Mouse (Mus musculus) stomach, embryonic 14.5 days (tissue): Measurements from ENCODE around the gene Lca5. TPM values are rescaled to one million over a fixed set of nuclear protein-coding genes. Genes with fewer than 3 reads are reported as not detected.

ENCODE experiments used
- ATAC-seq: fragments of 200-750 bp; cut with Nextera tagmentation; 2 replicates; pipeline ENCODE4 v1.8.0; 2017; ENCODE audit warnings: low read depth, moderate TSS enrichment; ENCODE audit not compliant: insufficient number of reproducible peaks, insufficient read depth, low FRiP score
- H3K27ac ChIP-seq: fragments of 300-500 bp; sonication (generic); 2 replicates; pipeline ENCODE4 v1.5.1; 2014; ENCODE audit warnings: mild to moderate bottlenecking, low read length, moderate library complexity, mixed read lengths
- H3K27me3 ChIP-seq: fragments of 300-500 bp; sonication (generic); 2 replicates; pipeline ENCODE4 v1.6.1; 2014; ENCODE audit warnings: low read length, control low read depth, mixed read lengths; ENCODE audit not compliant: control insufficient read depth, insufficient read depth
- H3K36me3 ChIP-seq: fragments of 300-500 bp; sonication (generic); 2 replicates; pipeline ENCODE4 v1.6.1; 2014; ENCODE audit warnings: mild to moderate bottlenecking, control low read depth, low read length, moderate library complexity, mixed read lengths; ENCODE audit not compliant: control insufficient read depth, insufficient read depth
- H3K4me1 ChIP-seq: fragments of 300-500 bp; sonication (generic); 2 replicates; pipeline ENCODE4 v1.6.1; 2014; ENCODE audit warnings: low read length, control low read depth, mixed read lengths; ENCODE audit not compliant: control insufficient read depth, insufficient read depth
- H3K4me2 ChIP-seq: fragments of 300-500 bp; sonication (generic); replicated peaks from 2 replicates; pipeline ENCODE4 v1.6.1; 2014; ENCODE audit warnings: low read depth, low read length, control low read depth
- H3K4me3 ChIP-seq: fragments of 300-500 bp; sonication (generic); 2 replicates; pipeline ENCODE4 v1.5.1; 2014; ENCODE audit warnings: low read depth, low read length, control low read depth
- H3K9ac ChIP-seq: fragments of 300-500 bp; sonication (generic); replicated peaks from 2 replicates; pipeline ENCODE4 v1.6.1; 2014; ENCODE audit warnings: low read depth, mild to moderate bottlenecking, control low read depth, low read length, moderate library complexity, mixed read lengths
- H3K9me3 ChIP-seq: fragments of 300-500 bp; sonication (generic); 2 replicates; pipeline ENCODE4 v1.6.1; 2016; ENCODE audit warnings: low read depth, low read length, control low read depth; ENCODE audit not compliant: control insufficient read depth
- WGBS: fragments of 180-500 bp; shearing (Covaris S2); extraction: QIAGEN DNeasy Blood & Tissue Kit; methylation state at CpG from one replicate; pipeline ENCODE4 v1.1.7; 2014; 5-methylcytosine and 5-hydroxymethylcytosine counted together
- polyA plus RNA-seq: library from polyadenylated mRNA; unstranded; fragments of >200 nt; fragmentation: Nextera tagmentation; extraction: Ambion mirVana; gene quantifications from 2 replicates; pipeline ENCODE4 v1.2.1, GENCODE M21; 2014

Lca5 gene
- polyA plus RNA-seq, 1 experiment from 2014 or later: 29.7 TPM

- H3K9ac ChIP-seq: no peak overlapping the region
- ATAC-seq: no peak
Measured at GRCm38 (mm10) chr9:83351171-83351570, 89.8 kb downstream of the Lca5 start.

GRCm38 (mm10) chr9:83350613-83351012 lies 90.3 kb downstream of the Lca5 start:
- no peaks in the 10 kb centered on the region for H3K27me3 ChIP-seq
- H3K9ac ChIP-seq: no peak overlapping the region
- WGBS: 16% methylated on average over 5 of the region's 5 CpGs
- peak overlapping the region; percentile 88 for H3K27ac ChIP-seq
- ATAC-seq: peak; percentile 50; the same call in 1 of the 2 replicates
- no peaks in the 10 kb centered on the region for H3K36me3 ChIP-seq
- H3K4me1 ChIP-seq: peaks cover 32% of the 10 kb centered on the region
- H3K4me2 ChIP-seq: no peak overlapping the region
- H3K9me3 ChIP-seq: no peaks in the 10 kb centered on the region
- H3K4me3 ChIP-seq: no peak overlapping the region

More at GRCm38 (mm10) chr9:83351171-83351570, 89.8 kb downstream of the Lca5 start:
- Histone ChIP-seq H3K4me2 (no peak overlapping the region), H3K27me3 (no peaks in the 10 kb centered on the region), H3K4me1 (peaks cover 32% of the 10 kb centered on the region), H3K4me3 (no peak overlapping the region), H3K36me3 (no peaks in the 10 kb centered on the region), H3K9me3 (no peaks in the 10 kb centered on the region), H3K27ac (peak overlapping the region; percentile 88)
- WGBS: 38% methylated on average over 5 of the region's 5 CpGs

- peaks cover 32% of the 10 kb centered on the region for H3K4me1 ChIP-seq
- no peak overlapping the region for H3K4me2 ChIP-seq
- no peaks in the 10 kb centered on the region for H3K36me3 ChIP-seq
- H3K27ac ChIP-seq: peak overlapping the region; percentile 88
- H3K27me3 ChIP-seq: no peaks in the 10 kb centered on the region
- no peak overlapping the region for H3K4me3 ChIP-seq
- peak; percentile 19; the same call in 1 of the 2 replicates for ATAC-seq
- WGBS: 3% methylated on average over 1 of the region's 1 CpGs
- H3K9me3 ChIP-seq: no peaks in the 10 kb centered on the region
- no peak overlapping the region for H3K9ac ChIP-seq
Measured at GRCm38 (mm10) chr9:83349905-83350304, 91.0 kb downstream of the Lca5 start.

GRCm38 (mm10) chr9:83349504-83349903 lies 91.4 kb downstream of the Lca5 start:
- H3K9ac ChIP-seq: no peak overlapping the region
- H3K36me3 ChIP-seq: no peaks in the 10 kb centered on the region
- ATAC-seq: peak; percentile 70; the same call in 1 of the 2 replicates
- WGBS: 6% methylated on average over 3 of the region's 3 CpGs
- H3K4me3 ChIP-seq: no peak overlapping the region
- H3K27me3 ChIP-seq: no peaks in the 10 kb centered on the region
- no peaks in the 10 kb centered on the region for H3K9me3 ChIP-seq
- H3K27ac ChIP-seq: peak overlapping the region; percentile 88; the same call in 1 of the 2 replicates
- peaks cover 32% of the 10 kb centered on the region for H3K4me1 ChIP-seq
- no peak overlapping the region for H3K4me2 ChIP-seq

- H3K36me3 ChIP-seq: no peaks in the 10 kb centered on the region
- no peak overlapping the region for H3K9ac ChIP-seq
- H3K4me3 ChIP-seq: no peak overlapping the region
- peaks cover 32% of the 10 kb centered on the region for H3K4me1 ChIP-seq
- WGBS: 87% methylated on average over 5 of the region's 5 CpGs
- H3K27me3 ChIP-seq: no peaks in the 10 kb centered on the region
- no peak overlapping the region for H3K27ac ChIP-seq
- no peak for ATAC-seq
- no peaks in the 10 kb centered on the region for H3K9me3 ChIP-seq
- no peak overlapping the region for H3K4me2 ChIP-seq
Measured at GRCm38 (mm10) chr9:83347521-83347920, 93.4 kb downstream of the Lca5 start.

DNA sequence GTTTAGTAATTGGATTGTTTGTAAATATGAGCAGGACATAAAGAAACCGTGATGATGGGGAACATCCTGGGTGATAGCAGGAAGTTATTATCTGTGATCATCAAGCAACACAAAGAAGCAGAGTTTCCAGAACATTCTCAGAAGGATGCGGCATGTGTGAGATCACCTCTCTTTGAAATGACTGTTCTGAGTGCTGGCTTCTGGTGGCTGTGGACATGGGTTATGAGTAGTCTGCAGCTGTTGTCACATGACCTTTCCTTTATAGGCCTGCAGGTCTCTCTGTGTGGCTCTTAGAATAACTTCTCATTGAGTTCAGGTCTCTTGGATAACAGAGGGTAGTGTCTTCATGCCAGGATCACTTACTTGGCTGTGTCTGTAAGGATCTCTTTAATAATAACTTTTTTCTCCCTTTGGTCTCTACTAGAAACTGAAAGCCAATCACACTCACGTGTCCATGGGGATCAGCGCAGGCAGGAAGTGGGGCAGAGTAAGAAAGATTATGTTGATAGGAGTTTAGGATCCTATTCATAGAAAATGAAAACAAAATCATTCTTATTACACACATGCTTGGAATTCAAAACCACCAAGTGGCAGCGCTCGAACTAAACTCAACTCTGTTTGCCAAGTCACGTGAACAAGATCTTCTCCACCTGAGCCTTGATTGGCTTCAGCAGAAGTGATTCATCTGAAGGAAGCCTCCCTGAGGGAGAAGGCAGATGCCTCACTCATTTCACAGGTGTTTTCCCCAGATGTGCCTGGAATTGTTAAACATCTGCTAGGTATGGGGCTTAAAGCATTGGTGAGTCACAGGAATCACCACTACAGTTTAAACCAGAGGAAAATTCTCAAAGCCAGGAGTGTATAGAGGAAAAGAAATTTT lies 98.2 kb downstream of the Lca5 start:
- H3K4me1 ChIP-seq: no peaks in the 10 kb centered on the region
- no peak for ATAC-seq
- WGBS: 84% methylated on average over 7 of the region's 7 CpGs

More for the DNA sequence above, 98.2 kb downstream of the Lca5 start:
- no peak overlapping the region for H3K4me3 ChIP-seq
- no peaks in the 10 kb centered on the region for H3K27me3 ChIP-seq
- no peak overlapping the region for H3K27ac ChIP-seq
- no peak overlapping the region for H3K9ac ChIP-seq
- H3K9me3 ChIP-seq: no peaks in the 10 kb centered on the region
- H3K36me3 ChIP-seq: no peaks in the 10 kb centered on the region
- H3K4me2 ChIP-seq: no peak overlapping the region

Other genes with a start within 250 kb of the Lca5 start
- 24.7 and 29.1 TPM in 2 replicates for gene Sh3bgrl2, start 107.2 kb upstream of the Lca5 start, polyA plus RNA-seq